Mouse (Mus musculus) G1E-ER4 (cell line): ENCODE data around the gene Gm11232. TPM values are rescaled to one million over a fixed set of nuclear protein-coding genes. Genes with fewer than 3 reads are reported as not detected.

ENCODE experiments used
- GATA1 ChIP-seq: IDR thresholded peaks from one replicate; pipeline ENCODE4 v1.8.0; 2012; ENCODE audit warnings: low read length, inconsistent platforms
- polyA plus RNA-seq: library from polyadenylated mRNA; stranded (reverse); fragments of >175 nt; gene quantifications from 2 replicates; pipeline ENCODE4 v1.2.3, GENCODE M21; 2012

Gm11232 gene
- not detected in 2 replicates for polyA plus RNA-seq

- no peak for TF ChIP-seq GATA1
Observed at GRCm38 (mm10) chr4:71757865-71758264, at the start of gene Gm11232. Gene Gm11232 (minus strand): TSS chr4:71757965.

GRCm38 (mm10) chr4:71805977-71806534 is 48.3 kb upstream of the Gm11232 start:
- TF ChIP-seq GATA1 = no peak

- no peak for TF ChIP-seq GATA1
Observed at GRCm38 (mm10) chr4:71765529-71765928, 7.8 kb upstream of the Gm11232 start.

GRCm38 (mm10) chr4:71765071-71765470 is 7.3 kb upstream of the Gm11232 start:
- TF ChIP-seq GATA1 = no peak

GRCm38 (mm10) chr4:71756441-71757221 is 1.1 kb downstream of the Gm11232 start:
- no peak for TF ChIP-seq GATA1

GRCm38 (mm10) chr4:71745741-71746140 is 12.0 kb downstream of the Gm11232 start:
- TF ChIP-seq GATA1 = no peak

GRCm38 (mm10) chr4:71736529-71736928 is 21.2 kb downstream of the Gm11232 start:
- no peak for TF ChIP-seq GATA1

GRCm38 (mm10) chr4:71735261-71735660 is 22.5 kb downstream of the Gm11232 start:
- no peak for TF ChIP-seq GATA1

GRCm38 (mm10) chr4:71729401-71729800 is 28.4 kb downstream of the Gm11232 start:
- no peak for TF ChIP-seq GATA1

- TF ChIP-seq GATA1 = no peak
Observed at GRCm38 (mm10) chr4:71727611-71728010, 30.2 kb downstream of the Gm11232 start.

GRCm38 (mm10) chr4:71727056-71727455 is 30.7 kb downstream of the Gm11232 start:
- TF ChIP-seq GATA1 = no peak

GRCm38 (mm10) chr4:71725889-71726288 is 31.9 kb downstream of the Gm11232 start:
- TF ChIP-seq GATA1 = no peak
